Mouse (Mus musculus) testis, adult 2 months (tissue): ENCODE measurements around the gene Gm35315. TPM values are rescaled to one million over a fixed set of nuclear protein-coding genes. Genes with fewer than 3 reads are reported as not detected.

Experiments used
- H3K27ac ChIP-seq: fragments of 200-500 bp; 2 replicates; pipeline ENCODE4 v1.5.1; 2012; ENCODE audit warnings: low read depth, low read length; ENCODE audit not compliant: control insufficient read depth, insufficient read depth
- H3K27me3 ChIP-seq: fragments of 200-500 bp; 2 replicates; pipeline ENCODE4 v1.6.1; 2012; ENCODE audit warnings: mild to moderate bottlenecking, low read length, moderate library complexity; ENCODE audit not compliant: control insufficient read depth, insufficient read depth
- H3K36me3 ChIP-seq: fragments of 200-500 bp; 2 replicates; pipeline ENCODE4 v1.6.1; 2012; ENCODE audit warnings: mild to moderate bottlenecking, low read length; ENCODE audit not compliant: control insufficient read depth, insufficient read depth
- H3K4me1 ChIP-seq: fragments of 200-500 bp; 2 replicates; pipeline ENCODE4 v1.6.1; 2012; ENCODE audit warnings: low read length; ENCODE audit not compliant: control insufficient read depth, insufficient read depth
- H3K4me3 ChIP-seq: fragments of 200-500 bp; 2 replicates; pipeline ENCODE4 v1.5.1; 2012; ENCODE audit warnings: low read depth, mild to moderate bottlenecking, low read length, moderate library complexity, mixed read lengths; ENCODE audit not compliant: control insufficient read depth
- CTCF ChIP-seq: fragments of 200-500 bp; IDR thresholded peaks from 2 replicates; pipeline ENCODE4 v1.5.1; 2012; ENCODE audit warnings: low read depth, mild to moderate bottlenecking, inconsistent platforms, low read length, moderate library complexity; ENCODE audit not compliant: control insufficient read depth, insufficient read depth, insufficient replicate concordance
- POLR2A ChIP-seq: fragments of 200-500 bp; IDR thresholded peaks from 2 replicates; pipeline ENCODE4 v1.6.1; 2012; ENCODE audit warnings: low read depth, mild to moderate bottlenecking, inconsistent platforms, low read length, moderate library complexity; ENCODE audit not compliant: control insufficient read depth
- polyA plus RNA-seq: library from polyadenylated mRNA; depleted of rRNA; stranded (reverse); fragments of >200 nt; gene quantifications from 2 replicates; pipeline ENCODE4 v1.2.3, GENCODE M21; 2012; rRNA removed

Gene Gm35315
- 0.08 and 0.17 TPM in 2 replicates for polyA plus RNA-seq

DNA sequence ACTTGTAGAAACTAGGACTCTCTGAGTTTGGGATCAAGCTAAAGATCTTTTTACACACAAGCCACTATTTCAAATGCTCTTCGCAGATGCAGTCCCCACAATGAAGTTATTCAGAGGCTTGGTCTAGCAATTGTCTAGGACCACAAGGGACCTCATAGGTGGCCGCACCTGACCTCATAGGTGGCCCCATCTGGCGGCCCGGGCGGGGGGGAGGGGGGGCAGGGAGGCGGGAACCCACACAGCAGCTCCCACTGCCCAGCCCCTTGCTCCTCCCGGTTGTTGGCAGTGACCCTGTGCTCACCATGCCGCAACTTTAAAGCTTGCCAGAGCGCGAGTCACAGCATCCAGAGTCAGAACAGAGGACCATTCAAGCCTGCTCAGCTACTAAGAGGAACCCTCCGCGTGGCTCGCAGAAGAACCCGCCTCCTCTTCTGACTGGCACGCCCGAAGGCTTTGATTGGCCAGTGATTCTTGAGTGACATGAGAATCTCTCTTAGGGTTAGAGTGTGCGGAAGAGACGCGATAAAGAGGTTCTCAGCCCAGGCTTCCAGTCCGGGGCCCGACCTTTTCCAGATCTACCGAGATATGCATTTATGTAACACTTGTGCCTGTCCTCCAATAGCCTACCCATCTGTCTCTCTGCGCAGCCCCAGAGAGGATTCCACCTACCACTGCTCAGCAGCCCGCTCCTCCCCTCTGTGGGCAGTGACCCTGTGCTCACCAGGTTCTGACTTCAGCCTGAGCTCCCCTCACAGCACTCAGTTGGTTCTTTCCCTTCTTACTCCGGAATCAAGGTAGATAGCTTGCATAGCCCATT lies at the start of gene Gm35315:
Gene Gm35315, minus strand, starts transcription at position 391 of the 817 bp plus-strand sequence.
- Histone ChIP-seq H3K4me3 (peak within 1 kb of the TSS; percentile 61), H3K4me1 (no peaks in the 10 kb centered on the region; the same call in 1 of the 2 replicates), H3K36me3 (no peaks in the 10 kb centered on the region), H3K27ac (peak within 1 kb of the TSS; percentile 1; the same call in 1 of the 2 replicates), H3K27me3 (no peaks in the 10 kb centered on the region)
- TF ChIP-seq CTCF (no peak), POLR2A (no peak)

DNA sequence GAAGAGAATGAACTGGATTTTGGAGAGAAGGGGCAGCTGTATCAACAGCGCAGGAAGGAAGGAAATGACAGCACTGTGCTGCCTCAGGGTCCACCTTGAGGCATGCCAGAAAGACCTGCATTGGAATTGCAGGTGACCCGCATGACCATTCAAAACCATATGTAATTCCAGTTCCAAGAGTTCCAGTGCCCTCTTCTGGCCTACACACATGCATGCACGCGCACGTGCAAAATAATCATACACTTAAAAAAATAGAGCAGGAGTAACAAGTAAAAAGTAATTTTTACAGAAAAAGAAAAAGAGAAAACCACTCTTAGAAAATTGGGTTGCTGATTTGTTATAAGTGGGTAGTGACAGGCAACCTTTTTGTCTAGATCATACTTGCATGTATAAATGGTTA lies 48.8 kb upstream of the Gm35315 start:
- H3K27me3 ChIP-seq = no peaks in the 10 kb centered on the region
- no peaks in the 10 kb centered on the region for H3K4me1 ChIP-seq
- TF ChIP-seq CTCF (no peak), POLR2A (no peak)
- H3K27ac ChIP-seq = no peak overlapping the region
- no peak overlapping the region for H3K4me3 ChIP-seq
- peaks cover 2% of the 10 kb centered on the region for H3K36me3 ChIP-seq

DNA sequence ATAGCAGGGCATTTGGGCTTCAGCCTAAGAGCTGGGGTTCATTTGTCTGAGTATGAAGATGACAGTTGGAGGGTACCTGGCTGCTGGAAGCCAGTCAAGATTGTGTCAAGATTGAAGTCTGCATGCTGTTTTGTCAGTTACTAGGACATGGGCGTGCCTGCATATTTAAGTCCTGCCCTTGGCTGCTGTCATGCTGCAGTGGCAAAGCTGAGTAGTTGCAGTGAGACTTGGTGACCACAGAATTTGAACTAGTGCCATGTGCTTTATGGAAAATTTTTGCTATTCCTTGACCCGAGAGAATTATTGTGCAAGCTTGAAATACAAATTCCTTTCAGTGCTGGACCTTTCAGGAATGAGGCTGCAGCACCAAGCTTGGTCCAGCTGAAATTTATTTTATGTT lies 48.1 kb upstream of the Gm35315 start:
- no peaks in the 10 kb centered on the region for H3K4me1 ChIP-seq
- TF ChIP-seq CTCF (no peak), POLR2A (no peak)
- peaks cover 2% of the 10 kb centered on the region; the same call in 1 of the 2 replicates for H3K36me3 ChIP-seq
- H3K4me3 ChIP-seq = no peak overlapping the region
- H3K27ac ChIP-seq = no peak overlapping the region
- H3K27me3 ChIP-seq = no peaks in the 10 kb centered on the region

DNA sequence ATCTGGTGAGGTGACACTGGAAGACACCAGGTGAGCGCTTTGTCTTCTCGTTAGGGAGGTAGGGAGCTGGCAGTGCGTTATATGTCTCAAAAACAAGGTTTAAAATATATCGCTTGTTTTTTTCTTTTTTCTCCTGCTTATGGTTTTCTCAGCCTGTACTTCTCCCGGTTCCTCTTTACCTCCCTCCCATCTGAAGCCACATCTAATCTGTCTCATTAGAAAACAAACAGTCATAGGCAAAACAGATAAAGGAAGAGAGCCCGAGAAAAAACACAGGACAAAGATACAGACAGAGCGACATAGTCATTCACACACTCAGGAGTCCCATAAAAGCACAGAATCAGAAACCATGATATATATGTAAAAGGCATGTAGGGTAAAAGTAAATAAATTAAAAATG lies 46.2 kb upstream of the Gm35315 start:
- Histone ChIP-seq H3K36me3 (peaks cover 1% of the 10 kb centered on the region; the same call in 1 of the 2 replicates), H3K27ac (no peak overlapping the region)

DNA sequence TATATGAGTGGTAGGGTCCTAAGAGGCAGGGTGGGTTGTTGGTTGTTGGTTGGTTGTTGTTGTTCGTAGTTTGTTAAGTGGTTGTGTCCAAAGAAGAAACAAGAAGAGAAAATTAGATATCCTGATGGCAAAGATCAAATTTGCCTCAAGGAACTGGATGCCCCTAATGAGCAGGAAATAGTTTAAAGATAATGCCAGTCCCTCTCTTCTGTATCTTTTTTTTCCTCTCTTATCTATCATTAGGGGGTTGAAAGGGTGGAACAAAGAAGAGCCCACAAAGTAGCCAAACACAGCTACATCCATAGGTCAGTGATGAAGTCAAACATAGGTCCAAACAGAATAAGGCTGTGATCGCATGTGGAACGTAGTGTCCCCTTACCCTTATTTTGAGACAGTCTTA lies 45.1 kb upstream of the Gm35315 start:
- Histone ChIP-seq H3K36me3 (no peaks in the 10 kb centered on the region; the same call in 1 of the 2 replicates), H3K27ac (no peak overlapping the region), H3K4me3 (no peak overlapping the region), H3K4me1 (no peaks in the 10 kb centered on the region), H3K27me3 (no peaks in the 10 kb centered on the region)
- TF ChIP-seq POLR2A = no peak
- TF ChIP-seq CTCF = no peak

More for the DNA sequence above, 46.2 kb upstream of the Gm35315 start:
- TF ChIP-seq POLR2A = no peak
- TF ChIP-seq CTCF = no peak
- Histone ChIP-seq H3K27me3 (no peaks in the 10 kb centered on the region), H3K4me1 (no peaks in the 10 kb centered on the region), H3K4me3 (no peak overlapping the region)

DNA sequence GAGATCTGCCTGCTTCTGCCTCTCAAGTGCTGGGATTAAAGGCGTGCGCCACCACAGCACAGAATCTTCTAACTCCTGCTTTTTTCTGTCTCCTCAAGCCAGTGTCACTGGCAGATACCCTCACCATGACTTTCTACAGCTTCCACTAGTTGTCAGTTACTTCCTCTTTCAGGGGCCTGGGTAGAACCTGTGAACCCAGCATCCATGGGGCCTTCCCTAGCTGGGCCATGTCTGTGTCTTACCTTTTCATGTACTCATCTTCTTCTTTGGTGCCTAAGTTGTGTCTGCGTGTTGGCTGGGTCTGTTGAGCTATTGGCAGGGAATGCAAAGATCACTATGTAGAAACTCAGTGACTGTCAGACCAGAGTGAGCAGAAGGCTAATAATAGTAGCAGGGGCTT lies 43.6 kb upstream of the Gm35315 start:
- TF ChIP-seq CTCF (no peak), POLR2A (no peak)
- Histone ChIP-seq H3K27me3 (no peaks in the 10 kb centered on the region), H3K4me1 (no peaks in the 10 kb centered on the region), H3K36me3 (no peaks in the 10 kb centered on the region; the same call in 1 of the 2 replicates), H3K27ac (no peak overlapping the region), H3K4me3 (no peak overlapping the region)

DNA sequence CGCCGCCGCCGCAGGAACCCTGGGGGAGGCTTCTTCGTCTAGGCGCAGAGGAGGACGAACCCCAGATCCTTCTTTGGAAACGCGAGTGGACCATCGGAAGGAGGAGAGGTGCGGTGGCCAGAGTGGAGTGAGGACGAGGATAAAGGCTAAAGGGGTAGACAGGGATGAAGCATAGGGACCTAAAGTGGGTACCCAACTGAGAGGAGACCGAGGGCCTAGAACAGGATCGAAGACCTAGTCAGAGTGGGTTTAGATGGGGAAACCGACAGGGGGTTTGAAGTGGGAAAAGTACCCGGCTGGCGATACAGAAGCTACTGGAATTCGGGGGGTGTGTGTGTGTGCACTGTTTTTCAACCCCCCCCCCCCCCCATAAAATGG lies 41.9 kb upstream of the Gm35315 start:
- Histone ChIP-seq H3K36me3 (no peaks in the 10 kb centered on the region), H3K27ac (peak overlapping the region; percentile 85), H3K27me3 (no peaks in the 10 kb centered on the region), H3K4me3 (peak overlapping the region; percentile 94), H3K4me1 (no peaks in the 10 kb centered on the region)
- TF ChIP-seq POLR2A (no peak), CTCF (no peak)
